Mouse (Mus musculus) cortical plate, adult 2 months (tissue): ENCODE data around the gene Tmem131.

ENCODE experiments used
- CTCF ChIP-seq: fragments of 200-500 bp; IDR thresholded peaks from 2 replicates; pipeline ENCODE4 v1.5.1; 2011; ENCODE audit warnings: mild to moderate bottlenecking, control low read depth, low read length; ENCODE audit not compliant: insufficient read depth; ENCODE audit errors: extremely low read depth
- POLR2A ChIP-seq: fragments of 200-500 bp; IDR thresholded peaks from 2 replicates; pipeline ENCODE4 v1.6.1; 2011; ENCODE audit warnings: mild to moderate bottlenecking, low read length, control low read depth; ENCODE audit not compliant: insufficient read depth; ENCODE audit errors: extremely low read depth

DNA sequence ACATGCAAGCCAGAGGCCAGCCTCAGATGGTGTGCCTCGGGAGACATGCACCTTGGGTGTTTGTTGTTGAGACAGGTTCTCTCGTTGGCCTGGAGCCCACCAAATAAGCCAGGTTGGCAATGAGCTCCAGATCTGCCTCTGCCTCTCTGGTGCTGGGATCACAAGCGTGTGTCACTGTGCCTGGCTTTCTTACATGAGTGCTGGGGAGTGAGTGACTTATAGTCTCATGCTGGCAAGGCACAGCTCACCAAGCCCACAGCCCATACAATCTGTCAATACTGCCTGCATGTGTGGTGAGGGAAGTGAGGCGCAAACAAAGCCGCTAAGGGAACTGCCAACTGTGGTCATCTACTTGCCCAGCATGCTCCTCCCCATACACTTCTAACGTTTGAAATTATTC is 39.0 kb downstream of the Tmem131 start:
- TF ChIP-seq CTCF (no peak), POLR2A (no peak)
